Mouse (Mus musculus): ENCODE data around the gene Cobl. TPM values are rescaled to one million over a fixed set of nuclear protein-coding genes. Genes with fewer than 3 reads are reported as not detected.

Gene Cobl
- 2.7 TPM for polyA plus RNA-seq (2014; fragmentation: Illumina TruSeq; extraction: RNeasy Lipid Tissue Mini Kit (QIAGEN cat#74804); ENCODE audit: low read depth, low replicate concordance)

GRCm38 (mm10) chr11:12464181-12465162, at the start of gene Cobl:
Gene Cobl (minus strand): TSS chr11:12464960.

Data from adrenal gland, adult 10 weeks (tissue).